Mouse (Mus musculus) neural tube, embryonic 11.5 days (tissue): ENCODE results near the gene Trim30c. TPM values are rescaled to one million over a fixed set of nuclear protein-coding genes. Genes with fewer than 3 reads are reported as not detected.
"Not testable (repeated sequence)": the region's sequence is repeated elsewhere in the genome, so short reads cannot be mapped to it uniquely, and the experiment has no call there.

Experiments used
- ATAC-seq: fragments of 200-750 bp; cut with Nextera tagmentation; 2 replicates; pipeline ENCODE4 v1.8.0; 2017; ENCODE audit warnings: moderate number of reproducible peaks, mild to moderate bottlenecking, moderate TSS enrichment, moderate library complexity; ENCODE audit not compliant: insufficient read depth, low FRiP score, low TSS enrichment
- DNase-seq: peaks from one replicate; pipeline ENCODE4 v3.0.0-alpha.2; 2015; ENCODE audit warnings: low spot score
- H3K27ac ChIP-seq: fragments of 300-500 bp; sonication (generic); 2 replicates; pipeline ENCODE4 v1.5.1; 2014; ENCODE audit warnings: low read depth, mild to moderate bottlenecking, low read length
- H3K27me3 ChIP-seq: fragments of 300-500 bp; sonication (generic); 2 replicates; pipeline ENCODE4 v1.6.1; 2014; ENCODE audit warnings: mild to moderate bottlenecking, low read length, mixed read lengths; ENCODE audit not compliant: control insufficient read depth, insufficient read depth
- H3K36me3 ChIP-seq: fragments of 300-500 bp; sonication (generic); 2 replicates; pipeline ENCODE4 v1.6.1; 2014; ENCODE audit warnings: mild to moderate bottlenecking, low read length, moderate library complexity, mixed read lengths; ENCODE audit not compliant: control insufficient read depth, insufficient read depth
- H3K4me1 ChIP-seq: fragments of 300-500 bp; sonication (generic); 2 replicates; pipeline ENCODE4 v1.6.1; 2014; ENCODE audit warnings: low read length, mixed read lengths; ENCODE audit not compliant: control insufficient read depth, insufficient read depth
- H3K4me2 ChIP-seq: fragments of 300-500 bp; sonication (generic); 2 replicates; pipeline ENCODE4 v1.6.1; 2014; ENCODE audit warnings: low read depth, mild to moderate bottlenecking, moderate library complexity
- H3K4me3 ChIP-seq: fragments of 300-500 bp; sonication (generic); 2 replicates; pipeline ENCODE4 v1.5.1; 2014; ENCODE audit warnings: low read depth, low read length
- H3K9ac ChIP-seq: fragments of 300-500 bp; sonication (generic); 2 replicates; pipeline ENCODE4 v1.6.1; 2014; ENCODE audit warnings: mild to moderate bottlenecking, low read length
- H3K9me3 ChIP-seq: fragments of 300-500 bp; sonication (generic); 2 replicates; pipeline ENCODE4 v1.6.1; 2016; ENCODE audit warnings: low read length; ENCODE audit not compliant: control insufficient read depth
- WGBS: fragments of 180-500 bp; shearing (Covaris S2); extraction: QIAGEN DNeasy Blood & Tissue Kit; methylation state at CpG from one replicate; pipeline ENCODE4 v1.1.7; 2014; 5-methylcytosine and 5-hydroxymethylcytosine counted together
- polyA plus RNA-seq: library from polyadenylated mRNA; unstranded; fragments of >200 nt; fragmentation: Nextera tagmentation; extraction: Ambion mirVana; gene quantifications from 2 replicates; pipeline ENCODE4 v1.2.1, GENCODE M21; 2014

Gene Trim30c
- polyA plus RNA-seq, 1 experiment from 2014 or later = not detected

GRCm38 (mm10) chr7:104352717-104353599, 47.7 kb downstream of the Trim30c start, which contains the start of gene Trim12c:
TSS of gene Trim12c (minus strand) at chr7:104353362.
- no peaks in the 10 kb centered on the region for H3K36me3 ChIP-seq
- WGBS = 8% methylated on average over 14 of the region's 14 CpGs
- peak within 1 kb of the TSS; percentile 26 for H3K4me3 ChIP-seq
- DNase-seq = peak; percentile 60
- peak within 1 kb of the TSS; percentile 33 for H3K4me2 ChIP-seq
- H3K9me3 ChIP-seq = no peaks in the 10 kb centered on the region
- H3K9ac ChIP-seq = no peak within 1 kb of the TSS
- ATAC-seq = peak; percentile 88
- no peaks in the 10 kb centered on the region for H3K4me1 ChIP-seq
- no peak within 1 kb of the TSS for H3K27ac ChIP-seq
- H3K27me3 ChIP-seq = no peaks in the 10 kb centered on the region

DNA sequence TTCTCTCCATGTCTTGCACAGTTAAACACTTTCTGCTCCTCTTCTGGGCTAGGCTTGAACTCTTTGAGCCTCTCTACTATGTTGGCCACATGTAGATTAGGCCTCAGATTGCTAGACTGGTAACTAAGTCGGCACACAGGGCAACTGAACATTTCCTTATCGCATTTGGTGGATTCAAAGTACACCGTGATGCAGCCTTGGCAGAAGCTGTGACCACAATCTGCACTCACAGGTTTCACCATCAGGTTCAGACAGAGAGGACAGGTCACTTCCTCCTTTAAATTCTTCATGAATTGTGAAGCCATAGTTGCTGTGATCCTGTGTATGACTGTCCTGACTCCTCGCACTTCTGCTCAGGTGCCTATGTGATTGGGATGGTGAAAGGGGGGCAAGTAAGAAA, 52.6 kb downstream of the Trim30c start:
- H3K4me2 ChIP-seq, H3K36me3 ChIP-seq, ATAC-seq, DNase-seq, H3K9me3 ChIP-seq, H3K27ac ChIP-seq, H3K27me3 ChIP-seq, H3K9ac ChIP-seq, H3K4me1 ChIP-seq, H3K4me3 ChIP-seq: not testable (repeated sequence)
- WGBS = 91% methylated on average over 4 of the region's 4 CpGs

GRCm38 (mm10) chr7:104340744-104341143, 59.9 kb downstream of the Trim30c start:
- not testable (repeated sequence) for ATAC-seq, H3K36me3 ChIP-seq, H3K9me3 ChIP-seq, H3K27ac ChIP-seq, H3K9ac ChIP-seq, H3K4me2 ChIP-seq, H3K27me3 ChIP-seq, H3K4me1 ChIP-seq, H3K4me3 ChIP-seq, DNase-seq
- 94% methylated on average over 2 of the region's 4 CpGs for WGBS

GRCm38 (mm10) chr7:104335547-104335946, 65.1 kb downstream of the Trim30c start:
- not testable (repeated sequence) for H3K27me3 ChIP-seq, H3K36me3 ChIP-seq, H3K9me3 ChIP-seq, H3K27ac ChIP-seq, H3K4me2 ChIP-seq, H3K4me3 ChIP-seq, H3K9ac ChIP-seq, ATAC-seq, H3K4me1 ChIP-seq, DNase-seq
- WGBS = 78% methylated on average over 3 of the region's 3 CpGs

Other genes starting within 250 kb of the Trim30c start
- gene Olfm5, start 236.0 kb downstream of the Trim30c start, polyA plus RNA-seq = 0.11 TPM in 1 of 2 replicates, not detected in the other
- gene Olfr648, start 217.4 kb downstream of the Trim30c start, polyA plus RNA-seq = 0.16 and 0.17 TPM in 2 replicates
- gene Olfr649, start 204.9 kb downstream of the Trim30c start, polyA plus RNA-seq = not detected in 2 replicates
- 2.5 and 3.1 TPM in 2 replicates for gene Trim6, start 182.0 kb downstream of the Trim30c start, polyA plus RNA-seq
- gene Trim34a, start 156.4 kb downstream of the Trim30c start, polyA plus RNA-seq = 0.74 and 0.84 TPM in 2 replicates
- gene Trim5, start 112.7 kb downstream of the Trim30c start, polyA plus RNA-seq = 0.07 TPM in 2 replicates
- 2.2 TPM in 2 replicates for gene Trim12a, start 85.4 kb downstream of the Trim30c start, polyA plus RNA-seq
- gene Trim34b, start 71.4 kb downstream of the Trim30c start, polyA plus RNA-seq = not detected in 2 replicates
- 0.45 and 0.62 TPM in 2 replicates for gene Trim12c, start 47.5 kb downstream of the Trim30c start, polyA plus RNA-seq
- gene Trim30b, start 31.0 kb downstream of the Trim30c start, polyA plus RNA-seq = not detected in 2 replicates
- 0.95 and 1.1 TPM in 2 replicates for gene Trim30a, start 64.4 kb upstream of the Trim30c start, polyA plus RNA-seq
- 0.35 and 0.38 TPM in 2 replicates for gene Trim30d, start 107.0 kb upstream of the Trim30c start, polyA plus RNA-seq
- gene Olfr651, start 149.3 kb upstream of the Trim30c start, polyA plus RNA-seq = not detected in 2 replicates
- gene Olfr652, start 160.1 kb upstream of the Trim30c start, polyA plus RNA-seq = not detected in 2 replicates
- not detected in 2 replicates for gene Olfr653, start 176.5 kb upstream of the Trim30c start, polyA plus RNA-seq
- not detected in 2 replicates for gene Olfr654, start 186.2 kb upstream of the Trim30c start, polyA plus RNA-seq
- not detected in 2 replicates for gene Olfr655, start 200.9 kb upstream of the Trim30c start, polyA plus RNA-seq
- not detected in 2 replicates for gene Olfr656, start 213.1 kb upstream of the Trim30c start, polyA plus RNA-seq
- gene Olfr657, start 224.0 kb upstream of the Trim30c start, polyA plus RNA-seq = not detected in 2 replicates
- gene Olfr658, start 246.5 kb upstream of the Trim30c start, polyA plus RNA-seq = 0.08 TPM in 1 of 2 replicates, not detected in the other